Mouse (Mus musculus): ENCODE results near the gene Pfdn6. TPM values are rescaled to one million over a fixed set of nuclear protein-coding genes. Genes with fewer than 3 reads are reported as not detected.
"Not testable (repeated sequence)": the region's sequence is repeated elsewhere in the genome, so short reads cannot be mapped to it uniquely, and the experiment has no call there.

Gene Pfdn6
- total and polyA plus RNA-seq, 3 experiments, result 28.0 to 81.0 (median 77.7) TPM

DNA sequence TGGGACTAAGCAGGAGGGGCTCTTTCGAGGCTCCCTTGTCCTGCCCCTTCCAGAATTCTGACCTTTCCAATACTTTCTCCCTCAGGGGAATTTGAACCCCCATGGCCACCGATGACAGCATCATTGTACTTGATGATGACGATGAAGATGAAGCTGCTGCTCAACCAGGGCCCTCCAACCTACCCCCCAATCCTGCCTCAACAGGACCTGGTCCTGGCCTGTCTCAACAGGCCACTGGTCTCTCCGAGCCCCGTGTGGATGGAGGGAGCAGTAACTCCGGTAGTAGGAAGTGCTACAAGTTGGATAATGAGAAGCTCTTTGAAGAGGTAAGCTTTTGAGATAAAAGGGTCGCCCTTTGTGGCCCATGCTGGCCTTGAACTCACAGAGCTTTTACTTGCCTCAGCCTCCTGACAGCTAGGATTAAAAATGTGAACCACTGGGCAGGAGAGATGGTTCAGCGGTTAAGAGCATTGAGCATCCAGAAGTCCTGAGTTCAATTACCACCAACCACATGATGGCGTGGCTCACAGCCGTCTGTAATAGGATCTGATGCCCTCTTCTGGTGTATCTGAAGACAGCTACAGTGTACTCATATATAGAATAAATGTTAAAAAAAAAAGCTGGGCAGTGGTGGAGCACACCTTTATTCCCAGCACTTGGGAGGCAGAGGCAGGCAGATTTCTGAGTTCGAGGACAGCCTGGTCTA lies 29.6 kb downstream of the Pfdn6 start:
- peak; percentile 18; the same call in 1 of the 2 replicates for TF ChIP-seq CTCF (IDR thresholded peaks at IDR 0.05)
- TF ChIP-seq EP300 (IDR thresholded peaks at IDR 0.05; ENCODE audit: insufficient read depth, low read depth, low read length), result no peak
- 31% methylated on average over 11 of the region's 11 CpGs for WGBS

DNA sequence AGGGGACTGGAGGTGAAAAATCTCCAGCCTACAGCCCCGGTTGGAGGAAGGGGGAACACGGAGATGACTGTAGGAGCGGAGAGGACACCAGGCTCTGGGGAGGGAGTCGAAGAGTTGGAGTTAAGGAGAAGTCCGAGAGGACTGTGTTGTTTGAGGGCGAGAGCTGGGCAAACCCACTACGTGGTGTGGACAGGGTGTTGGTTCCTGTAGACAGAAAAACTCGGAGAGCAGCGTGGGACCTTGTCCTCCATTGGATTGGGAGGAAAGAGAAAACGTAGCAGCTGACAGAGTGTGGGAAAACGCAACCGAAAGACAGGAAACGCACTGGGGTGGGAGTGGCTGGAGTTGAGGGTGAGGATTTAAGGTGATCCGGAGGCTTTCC lies 30.3 kb downstream of the Pfdn6 start:
- Histone ChIP-seq H3K27me3 (ENCODE audit: control insufficient read depth, insufficient read depth, low read length) (no peaks in the 10 kb centered on the region), H3K79me2 (replicated peaks; ENCODE audit: control insufficient read depth, insufficient read depth, low read length) (no peaks in the 10 kb centered on the region), H3K27ac (peak overlapping the region; percentile 98), H3K4me3 (peak overlapping the region; percentile 82), H3K36me3 (ENCODE audit: control insufficient read depth, insufficient read depth, low read length) (no peaks in the 10 kb centered on the region; the same call in 1 of the 2 replicates), H3K9ac (ENCODE audit: low read depth, low read length) (peak overlapping the region; percentile 91), H3K4me1 (ENCODE audit: control insufficient read depth, insufficient read depth, low read length) (peaks cover 3% of the 10 kb centered on the region; the same call in 1 of the 2 replicates)
- DNase-seq, result peak; percentile 65 to 69
- intact Hi-C loops (cut with DNase I), result no loop called here
- WGBS, result under 1% methylated on average over 14 of the region's 14 CpGs
- peak; percentile 70 for TF ChIP-seq POLR2A (IDR thresholded peaks at IDR 0.05; ENCODE audit: insufficient read depth, low read depth, low read length)
- no peak for TF ChIP-seq EP300 (IDR thresholded peaks at IDR 0.05; ENCODE audit: insufficient read depth, low read depth, low read length)

More for the DNA sequence above, 29.6 kb downstream of the Pfdn6 start:
- DNase-seq, result no peak
- peak overlapping the region; percentile 82 for H3K4me3 ChIP-seq
- peak overlapping the region; percentile 98 for H3K27ac ChIP-seq
- H3K4me1 ChIP-seq (ENCODE audit: control insufficient read depth, insufficient read depth, low read length), result peaks cover 4% of the 10 kb centered on the region
- H3K27me3 ChIP-seq (ENCODE audit: control insufficient read depth, insufficient read depth, low read length), result no peaks in the 10 kb centered on the region
- intact Hi-C loops (cut with DNase I), result no loop called here
- peaks cover 3% of the 10 kb centered on the region; the same call in 1 of the 2 replicates for H3K36me3 ChIP-seq (ENCODE audit: control insufficient read depth, insufficient read depth, low read length)
- H3K79me2 ChIP-seq (replicated peaks; ENCODE audit: control insufficient read depth, insufficient read depth, low read length), result no peaks in the 10 kb centered on the region
- peak overlapping the region; percentile 91 for H3K9ac ChIP-seq (ENCODE audit: low read depth, low read length)

DNA sequence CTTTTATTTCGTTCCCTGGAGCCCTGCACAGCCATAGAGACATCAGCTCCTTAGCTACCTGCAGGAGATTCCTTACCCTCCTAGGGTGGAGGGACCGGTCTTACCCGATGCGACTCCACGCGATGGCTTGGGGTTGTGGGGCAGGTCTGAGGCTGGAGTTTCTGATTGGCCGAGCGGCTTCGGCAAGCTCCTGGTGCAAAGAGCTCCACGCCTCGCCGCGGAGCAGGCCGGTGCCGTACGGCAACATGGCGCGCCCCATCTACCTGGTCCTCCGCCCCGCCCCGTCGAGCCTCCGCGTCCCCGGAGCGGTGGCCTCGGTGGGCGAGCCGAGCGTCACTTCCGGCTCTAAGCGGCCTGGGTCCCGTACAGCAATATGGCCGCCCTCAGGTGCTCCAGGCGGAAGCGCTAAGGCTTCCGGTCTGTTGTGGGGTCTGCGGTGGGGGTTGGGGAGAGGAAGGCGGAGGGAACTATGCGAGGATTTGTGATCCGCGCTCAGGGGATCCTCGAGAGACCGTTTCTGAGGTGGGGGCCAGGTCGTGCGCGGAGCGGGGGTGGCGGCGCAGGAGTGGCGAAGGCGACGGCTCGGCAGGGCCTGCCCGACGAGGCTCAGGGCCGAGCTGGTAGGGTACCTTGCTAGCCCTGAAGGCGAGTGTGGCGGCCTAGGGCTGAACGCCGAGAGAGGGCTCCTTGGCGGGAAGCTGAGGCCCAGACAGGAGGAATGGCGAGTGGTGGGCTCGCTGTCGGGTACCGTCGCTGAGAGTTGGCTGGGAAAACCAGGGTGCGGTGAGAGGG lies 30.9 kb downstream of the Pfdn6 start, which contains the start of gene Daxx:
Gene Daxx (plus strand): TSS at position 338 of the 792 bp plus-strand sequence.
- Histone ChIP-seq H3K27ac (peak within 1 kb of the TSS; percentile 98), H3K4me1 (ENCODE audit: control insufficient read depth, insufficient read depth, low read length) (peaks cover 3% of the 10 kb centered on the region; the same call in 1 of the 2 replicates), H3K79me2 (replicated peaks; ENCODE audit: control insufficient read depth, insufficient read depth, low read length) (no peaks in the 10 kb centered on the region), H3K9ac (ENCODE audit: low read depth, low read length) (peak within 1 kb of the TSS; percentile 91), H3K27me3 (ENCODE audit: control insufficient read depth, insufficient read depth, low read length) (no peaks in the 10 kb centered on the region), H3K36me3 (ENCODE audit: control insufficient read depth, insufficient read depth, low read length) (no peaks in the 10 kb centered on the region; the same call in 1 of the 2 replicates), H3K4me3 (peak within 1 kb of the TSS; percentile 82)
- intact Hi-C loops (cut with DNase I), result no loop called here
- TF ChIP-seq EP300 (IDR thresholded peaks at IDR 0.05; ENCODE audit: insufficient read depth, low read depth, low read length) (peak; percentile 30; the same call in 1 of the 2 replicates), CTCF (IDR thresholded peaks at IDR 0.05) (no peak), POLR2A (IDR thresholded peaks at IDR 0.05; ENCODE audit: insufficient read depth, low read depth, low read length) (peak; percentile 70; the same call in 1 of the 2 replicates)
- peak; percentile 99 to 100 for DNase-seq
- under 1% methylated on average over 68 of the region's 68 CpGs for WGBS

- Histone ChIP-seq H3K27me3 (ENCODE audit: control insufficient read depth, insufficient read depth, low read length) (no peaks in the 10 kb centered on the region), H3K9ac (ENCODE audit: low read depth, low read length) (peak overlapping the region; percentile 80), H3K4me3 (peak overlapping the region; percentile 61), H3K79me2 (replicated peaks; ENCODE audit: control insufficient read depth, insufficient read depth, low read length) (no peaks in the 10 kb centered on the region), H3K4me1 (ENCODE audit: control insufficient read depth, insufficient read depth, low read length) (peaks cover 3% of the 10 kb centered on the region; the same call in 1 of the 2 replicates), H3K27ac (peak overlapping the region; percentile 78), H3K36me3 (ENCODE audit: control insufficient read depth, insufficient read depth, low read length) (no peaks in the 10 kb centered on the region; the same call in 1 of the 2 replicates)
- intact Hi-C loops (cut with DNase I), result no loop called here
- DNase-seq, result no peak
- TF ChIP-seq POLR2A (IDR thresholded peaks at IDR 0.05; ENCODE audit: insufficient read depth, low read depth, low read length) (no peak), CTCF (IDR thresholded peaks at IDR 0.05) (no peak), EP300 (IDR thresholded peaks at IDR 0.05; ENCODE audit: insufficient read depth, low read depth, low read length) (no peak)
- under 1% methylated on average over 44 of the region's 44 CpGs for WGBS
These were observed 31.6 kb downstream of the Pfdn6 start for GRCm38 (mm10) chr17:33908331-33909076.

- H3K9ac ChIP-seq (ENCODE audit: low read depth, low read length); H3K4me1 ChIP-seq (ENCODE audit: control insufficient read depth, insufficient read depth, low read length); DNase-seq; H3K79me2 ChIP-seq (replicated peaks; ENCODE audit: control insufficient read depth, insufficient read depth, low read length); H3K36me3 ChIP-seq (ENCODE audit: control insufficient read depth, insufficient read depth, low read length); H3K27ac ChIP-seq; intact Hi-C loops (cut with DNase I); H3K4me3 ChIP-seq; H3K27me3 ChIP-seq (ENCODE audit: control insufficient read depth, insufficient read depth, low read length): not testable (repeated sequence)
- 58% methylated on average over 3 of the region's 4 CpGs for WGBS
These were observed 35.3 kb downstream of the Pfdn6 start, which contains the start of gene Platr17 for GRCm38 (mm10) chr17:33904835-33905234. Gene Platr17, plus strand, starts transcription at chr17:33905135.

DNA sequence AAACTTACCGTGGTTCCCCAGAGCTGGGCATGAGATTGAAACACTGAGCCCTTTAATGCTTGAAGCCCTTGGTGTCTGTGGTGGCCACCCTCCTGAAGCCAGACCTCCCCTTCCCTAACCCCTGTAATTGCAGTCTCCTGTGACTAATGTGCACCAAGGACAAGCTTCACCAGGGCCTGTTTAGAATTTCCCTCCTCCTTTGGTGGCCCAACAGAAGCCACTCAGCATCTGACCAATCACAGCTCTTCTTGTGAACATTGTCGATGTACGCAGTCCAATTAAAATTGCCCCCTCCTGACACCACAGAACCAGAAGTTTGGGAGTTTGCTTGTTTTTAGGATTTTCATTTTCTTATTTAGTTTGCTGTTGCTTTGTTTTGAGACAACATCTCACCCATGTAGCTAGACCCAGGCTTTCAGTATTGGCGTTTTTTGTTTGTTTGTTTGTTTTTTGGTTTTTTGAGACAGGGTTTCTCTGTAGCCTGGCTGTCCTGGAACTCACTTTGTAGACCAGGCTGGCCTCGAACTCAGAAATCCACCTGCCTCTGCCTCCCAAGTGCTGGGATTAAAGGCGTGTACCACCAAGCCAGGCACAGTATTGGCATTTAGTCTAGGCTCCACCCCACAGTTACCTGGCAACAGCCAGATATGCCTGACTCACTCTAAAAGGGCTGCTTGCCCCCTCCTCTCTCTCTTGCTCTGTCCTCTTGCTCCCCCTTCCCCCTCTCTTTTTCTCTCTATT lies 36.1 kb downstream of the Pfdn6 start:
- intact Hi-C loops (cut with DNase I); H3K27ac ChIP-seq; H3K4me1 ChIP-seq (ENCODE audit: control insufficient read depth, insufficient read depth, low read length); H3K4me3 ChIP-seq; H3K9ac ChIP-seq (ENCODE audit: low read depth, low read length); H3K36me3 ChIP-seq (ENCODE audit: control insufficient read depth, insufficient read depth, low read length); H3K79me2 ChIP-seq (replicated peaks; ENCODE audit: control insufficient read depth, insufficient read depth, low read length); DNase-seq; H3K27me3 ChIP-seq (ENCODE audit: control insufficient read depth, insufficient read depth, low read length): not testable (repeated sequence)
- WGBS, result 82% methylated on average over 6 of the region's 6 CpGs
